Mouse (Mus musculus): ENCODE measurements at regions not wholly inside any gene's neighbourhood (a gene's known extent, or its start where the extent isn't known, plus 50 kb on each side); places are given as distances from the start of the nearest gene placed in this dataset.

DNA sequence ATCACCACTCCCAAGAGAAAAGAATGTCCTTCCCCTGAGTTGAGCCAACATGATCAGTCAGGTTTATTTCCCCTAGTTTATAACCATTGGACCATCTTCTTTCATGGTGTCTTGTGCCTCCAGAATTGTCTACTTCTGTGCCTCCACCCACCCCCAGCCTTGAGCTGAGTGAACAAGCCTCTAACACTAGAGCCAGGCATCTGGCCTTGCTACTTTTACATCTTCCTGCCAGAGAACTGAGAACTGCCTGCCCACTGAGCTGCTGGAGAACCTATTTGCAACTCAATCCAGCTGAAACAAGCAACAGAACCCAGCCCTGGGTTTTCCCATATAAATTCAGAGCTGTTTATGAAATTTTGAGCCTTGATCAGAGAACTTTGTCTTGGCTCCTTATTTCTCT lies 444.0 kb downstream of the Epm2a start:
- TF ChIP-seq POLR2A (IDR thresholded peaks at IDR 0.05; ENCODE audit: low read depth, low read length) (no peak), CTCF (conservative IDR thresholded peaks at IDR 0.05; ENCODE audit: insufficient read depth, insufficient read length, low read depth, low read length) (no peak)

Measured in kidney, adult 2 months (tissue).